Mouse (Mus musculus) hindbrain, embryonic 14.5 days (tissue): Measurements from ENCODE around the gene Nup98. TPM values are rescaled to one million over a fixed set of nuclear protein-coding genes. Genes with fewer than 3 reads are reported as not detected.

Experiments used
- ATAC-seq: fragments of 200-750 bp; cut with Nextera tagmentation; 2 replicates; pipeline ENCODE4 v1.8.0; 2017; ENCODE audit warnings: moderate number of reproducible peaks, mild to moderate bottlenecking, moderate TSS enrichment, moderate library complexity; ENCODE audit not compliant: low FRiP score
- DNase-seq: peaks from one replicate; pipeline ENCODE4 v3.0.0-alpha.2; 2015; ENCODE audit warnings: low spot score
- H3K27ac ChIP-seq: fragments of 300-500 bp; sonication (generic); 2 replicates; pipeline ENCODE4 v1.5.1; 2014; ENCODE audit warnings: mild to moderate bottlenecking, moderate library complexity
- H3K27me3 ChIP-seq: fragments of 300-500 bp; sonication (generic); 2 replicates; pipeline ENCODE4 v1.6.1; 2014; ENCODE audit warnings: mild to moderate bottlenecking, low read length, mixed read lengths; ENCODE audit not compliant: control insufficient read depth, insufficient read depth
- H3K36me3 ChIP-seq: fragments of 300-500 bp; sonication (generic); replicated peaks from 2 replicates; pipeline ENCODE4 v1.6.1; 2014; ENCODE audit not compliant: control insufficient read depth, insufficient read depth
- H3K4me1 ChIP-seq: fragments of 300-500 bp; sonication (generic); replicated peaks from 2 replicates; pipeline ENCODE4 v1.6.1; 2014; ENCODE audit warnings: antibody characterized with exemption, low read length, mixed read lengths; ENCODE audit not compliant: control insufficient read depth, insufficient read depth
- H3K4me2 ChIP-seq: fragments of 300-500 bp; sonication (generic); replicated peaks from 2 replicates; pipeline ENCODE4 v1.6.1; 2014; ENCODE audit warnings: mild to moderate bottlenecking, moderate library complexity
- H3K4me3 ChIP-seq: fragments of 300-500 bp; sonication (generic); replicated peaks from 2 replicates; pipeline ENCODE4 v1.5.1; 2014; ENCODE audit warnings: mild to moderate bottlenecking, low read length
- H3K9ac ChIP-seq: fragments of 300-500 bp; sonication (generic); 2 replicates; pipeline ENCODE4 v1.6.1; 2014
- H3K9me3 ChIP-seq: fragments of 300-500 bp; sonication (generic); 2 replicates; pipeline ENCODE4 v1.6.1; 2016; ENCODE audit warnings: low read length; ENCODE audit not compliant: control insufficient read depth
- WGBS: fragments of 180-500 bp; shearing (Covaris S2); extraction: QIAGEN DNeasy Blood & Tissue Kit; methylation state at CpG from one replicate; pipeline ENCODE4 v1.1.7; 2014; 5-methylcytosine and 5-hydroxymethylcytosine counted together
- polyA plus RNA-seq: library from polyadenylated mRNA; unstranded; fragments of >200 nt; fragmentation: Nextera tagmentation; extraction: Ambion mirVana; gene quantifications from 2 replicates; pipeline ENCODE4 v1.2.1, GENCODE M21; 2014

The Nup98 gene
- polyA plus RNA-seq, 1 experiment from 2014 or later, result 25.8 TPM

- Histone ChIP-seq H3K4me2 (peak overlapping the region; percentile 79; the same call in 1 of the 2 replicates), H3K9me3 (no peaks in the 10 kb centered on the region), H3K36me3 (no peaks in the 10 kb centered on the region), H3K4me3 (no peak overlapping the region), H3K27me3 (no peaks in the 10 kb centered on the region), H3K9ac (no peak overlapping the region), H3K27ac (no peak overlapping the region), H3K4me1 (no peaks in the 10 kb centered on the region)
- DNase-seq (no peak), ATAC-seq (no peak)
- 65% methylated on average over 1 of the region's 1 CpGs for WGBS
Observed at GRCm38 (mm10) chr7:102221899-102222298, 11.9 kb upstream of the Nup98 start.

- ATAC-seq (no peak), DNase-seq (no peak)
- Histone ChIP-seq H3K9me3 (no peaks in the 10 kb centered on the region), H3K27me3 (no peaks in the 10 kb centered on the region), H3K4me3 (peak overlapping the region; percentile 82), H3K27ac (peak overlapping the region; percentile 97), H3K36me3 (no peaks in the 10 kb centered on the region), H3K9ac (peak overlapping the region; percentile 74), H3K4me2 (peak overlapping the region; percentile 65), H3K4me1 (peaks cover 9% of the 10 kb centered on the region)
- 61% methylated on average over 3 of the region's 3 CpGs for WGBS
Observed at GRCm38 (mm10) chr7:102211071-102211470, 1.1 kb upstream of the Nup98 start.

- Histone ChIP-seq H3K9me3 (no peaks in the 10 kb centered on the region), H3K4me3 (peak overlapping the region; percentile 82), H3K4me1 (peaks cover 9% of the 10 kb centered on the region), H3K27me3 (no peaks in the 10 kb centered on the region), H3K4me2 (peak overlapping the region; percentile 88), H3K36me3 (no peaks in the 10 kb centered on the region), H3K27ac (peak overlapping the region; percentile 94; the same call in 1 of the 2 replicates), H3K9ac (peak overlapping the region; percentile 90)
- WGBS, result 61% methylated on average over 4 of the region's 4 CpGs
- ATAC-seq (no peak), DNase-seq (no peak)
Observed at GRCm38 (mm10) chr7:102208806-102209363, 1.1 kb downstream of the Nup98 start.

GRCm38 (mm10) chr7:102205646-102206045 is 4.3 kb downstream of the Nup98 start:
- Histone ChIP-seq H3K9me3 (no peaks in the 10 kb centered on the region), H3K27ac (no peak overlapping the region), H3K9ac (no peak overlapping the region), H3K27me3 (no peaks in the 10 kb centered on the region), H3K4me3 (no peak overlapping the region), H3K4me1 (peaks cover 9% of the 10 kb centered on the region), H3K4me2 (no peak overlapping the region), H3K36me3 (no peaks in the 10 kb centered on the region)
- DNase-seq (no peak), ATAC-seq (no peak)
- WGBS, result 97% methylated on average over 1 of the region's 1 CpGs

GRCm38 (mm10) chr7:102204296-102204857 is 5.6 kb downstream of the Nup98 start:
- H3K9ac ChIP-seq, result no peak overlapping the region
- H3K27ac ChIP-seq, result no peak overlapping the region
- no peak for DNase-seq
- H3K27me3 ChIP-seq, result no peaks in the 10 kb centered on the region
- no peak overlapping the region for H3K4me2 ChIP-seq
- H3K4me3 ChIP-seq, result no peak overlapping the region
- ATAC-seq, result no peak
- H3K9me3 ChIP-seq, result no peaks in the 10 kb centered on the region
- 89% methylated on average over 3 of the region's 3 CpGs for WGBS
- no peaks in the 10 kb centered on the region for H3K36me3 ChIP-seq
- H3K4me1 ChIP-seq, result peaks cover 9% of the 10 kb centered on the region

- Histone ChIP-seq H3K9me3 (no peaks in the 10 kb centered on the region), H3K9ac (no peak overlapping the region), H3K4me1 (no peaks in the 10 kb centered on the region), H3K4me2 (no peak overlapping the region), H3K36me3 (no peaks in the 10 kb centered on the region), H3K27me3 (no peaks in the 10 kb centered on the region), H3K27ac (no peak overlapping the region), H3K4me3 (no peak overlapping the region)
- ATAC-seq (no peak), DNase-seq (no peak)
Observed at GRCm38 (mm10) chr7:102200996-102201785, 8.8 kb downstream of the Nup98 start.

- DNase-seq (no peak), ATAC-seq (no peak)
- Histone ChIP-seq H3K9ac (no peak overlapping the region), H3K36me3 (no peaks in the 10 kb centered on the region), H3K4me2 (no peak overlapping the region), H3K9me3 (no peaks in the 10 kb centered on the region), H3K4me3 (no peak overlapping the region), H3K27me3 (no peaks in the 10 kb centered on the region), H3K4me1 (no peaks in the 10 kb centered on the region), H3K27ac (no peak overlapping the region)
- 78% methylated on average over 3 of the region's 3 CpGs for WGBS
Observed at GRCm38 (mm10) chr7:102200576-102200975, 9.4 kb downstream of the Nup98 start.

GRCm38 (mm10) chr7:102192356-102192755 is 17.6 kb downstream of the Nup98 start:
- Histone ChIP-seq H3K27ac (no peak overlapping the region), H3K36me3 (peaks cover 72% of the 10 kb centered on the region), H3K4me2 (no peak overlapping the region), H3K9me3 (no peaks in the 10 kb centered on the region), H3K9ac (no peak overlapping the region), H3K27me3 (no peaks in the 10 kb centered on the region), H3K4me3 (no peak overlapping the region), H3K4me1 (no peaks in the 10 kb centered on the region)
- DNase-seq (no peak), ATAC-seq (no peak)
- 97% methylated on average over 1 of the region's 1 CpGs for WGBS

- Histone ChIP-seq H3K9me3 (no peaks in the 10 kb centered on the region), H3K4me1 (no peaks in the 10 kb centered on the region), H3K27ac (no peak overlapping the region), H3K9ac (no peak overlapping the region), H3K4me3 (no peak overlapping the region), H3K36me3 (peaks cover 79% of the 10 kb centered on the region), H3K27me3 (no peaks in the 10 kb centered on the region), H3K4me2 (no peak overlapping the region)
- ATAC-seq (no peak), DNase-seq (no peak)
- WGBS, result 93% methylated on average over 3 of the region's 3 CpGs
Observed at GRCm38 (mm10) chr7:102183849-102184248, 26.1 kb downstream of the Nup98 start.
